Mouse (Mus musculus) intestine, postnatal 0 days (tissue): ENCODE data around the gene Lzic. TPM values are rescaled to one million over a fixed set of nuclear protein-coding genes. Genes with fewer than 3 reads are reported as not detected.

Experiments
- ATAC-seq: fragments of 200-750 bp; cut with Nextera tagmentation; 2 replicates; pipeline ENCODE4 v1.8.0; 2017; ENCODE audit warnings: mild to moderate bottlenecking, moderate TSS enrichment, moderate library complexity
- H3K27ac ChIP-seq: fragments of 300-500 bp; sonication (generic); 2 replicates; pipeline ENCODE4 v1.5.1; 2014; ENCODE audit warnings: mild to moderate bottlenecking, low read depth, low read length, moderate library complexity
- H3K27me3 ChIP-seq: fragments of 300-500 bp; sonication (generic); replicated peaks from 2 replicates; pipeline ENCODE4 v1.6.1; 2014; ENCODE audit warnings: low read length, mixed read lengths; ENCODE audit not compliant: control insufficient read depth, insufficient read depth
- H3K36me3 ChIP-seq: fragments of 300-500 bp; sonication (generic); 2 replicates; pipeline ENCODE4 v1.6.1; 2014; ENCODE audit warnings: mild to moderate bottlenecking, moderate library complexity; ENCODE audit not compliant: control insufficient read depth, insufficient read depth
- H3K4me1 ChIP-seq: fragments of 300-500 bp; sonication (generic); replicated peaks from 2 replicates; pipeline ENCODE4 v1.6.1; 2014; ENCODE audit warnings: antibody characterized with exemption, low read length, mixed read lengths; ENCODE audit not compliant: control insufficient read depth, insufficient read depth
- H3K4me2 ChIP-seq: fragments of 300-500 bp; sonication (generic); replicated peaks from 2 replicates; pipeline ENCODE4 v1.6.1; 2014; ENCODE audit warnings: low read depth, mild to moderate bottlenecking, moderate library complexity
- H3K4me3 ChIP-seq: fragments of 300-500 bp; sonication (generic); 2 replicates; pipeline ENCODE4 v1.5.1; 2014; ENCODE audit warnings: low read depth, low read length
- H3K9ac ChIP-seq: fragments of 300-500 bp; sonication (generic); 2 replicates; pipeline ENCODE4 v1.6.1; 2014; ENCODE audit warnings: mild to moderate bottlenecking, low read depth, low read length
- H3K9me3 ChIP-seq: fragments of 300-500 bp; sonication (generic); 2 replicates; pipeline ENCODE4 v1.6.1; 2016; ENCODE audit warnings: mixed run types; ENCODE audit not compliant: control insufficient read depth
- CTCF ChIP-seq: sonication (generic); IDR thresholded peaks from 2 replicates; pipeline ENCODE4 v1.5.1; 2016; ENCODE audit warnings: low read depth, mild to moderate bottlenecking, control low read depth, antibody characterized with exemption, moderate library complexity
- WGBS: fragments of 180-500 bp; shearing (Covaris S2); extraction: QIAGEN DNeasy Blood & Tissue Kit; methylation state at CpG from one replicate; pipeline ENCODE4 v1.1.7; 2014; 5-methylcytosine and 5-hydroxymethylcytosine counted together
- polyA plus RNA-seq: library from polyadenylated mRNA; unstranded; fragments of >200 nt; fragmentation: Nextera tagmentation; extraction: Ambion mirVana; gene quantifications from 2 replicates; pipeline ENCODE4 v1.2.1, GENCODE M21; 2015

The Lzic gene
- polyA plus RNA-seq, 1 experiment from 2014 or later: 31.9 TPM

GRCm38 (mm10) chr4:149504858-149505257 lies 19.8 kb downstream of the Lzic start:
- 57% methylated on average over 3 of the region's 3 CpGs for WGBS
- H3K36me3 ChIP-seq: peaks cover 16% of the 10 kb centered on the region; the same call in 1 of the 2 replicates
- no peak overlapping the region for H3K4me3 ChIP-seq
- no peaks in the 10 kb centered on the region for H3K4me1 ChIP-seq
- H3K9ac ChIP-seq: no peak overlapping the region
- ATAC-seq: no peak
- no peaks in the 10 kb centered on the region for H3K27me3 ChIP-seq
- H3K4me2 ChIP-seq: no peak overlapping the region
- no peak for TF ChIP-seq CTCF
- no peak overlapping the region for H3K27ac ChIP-seq
- H3K9me3 ChIP-seq: no peaks in the 10 kb centered on the region

DNA sequence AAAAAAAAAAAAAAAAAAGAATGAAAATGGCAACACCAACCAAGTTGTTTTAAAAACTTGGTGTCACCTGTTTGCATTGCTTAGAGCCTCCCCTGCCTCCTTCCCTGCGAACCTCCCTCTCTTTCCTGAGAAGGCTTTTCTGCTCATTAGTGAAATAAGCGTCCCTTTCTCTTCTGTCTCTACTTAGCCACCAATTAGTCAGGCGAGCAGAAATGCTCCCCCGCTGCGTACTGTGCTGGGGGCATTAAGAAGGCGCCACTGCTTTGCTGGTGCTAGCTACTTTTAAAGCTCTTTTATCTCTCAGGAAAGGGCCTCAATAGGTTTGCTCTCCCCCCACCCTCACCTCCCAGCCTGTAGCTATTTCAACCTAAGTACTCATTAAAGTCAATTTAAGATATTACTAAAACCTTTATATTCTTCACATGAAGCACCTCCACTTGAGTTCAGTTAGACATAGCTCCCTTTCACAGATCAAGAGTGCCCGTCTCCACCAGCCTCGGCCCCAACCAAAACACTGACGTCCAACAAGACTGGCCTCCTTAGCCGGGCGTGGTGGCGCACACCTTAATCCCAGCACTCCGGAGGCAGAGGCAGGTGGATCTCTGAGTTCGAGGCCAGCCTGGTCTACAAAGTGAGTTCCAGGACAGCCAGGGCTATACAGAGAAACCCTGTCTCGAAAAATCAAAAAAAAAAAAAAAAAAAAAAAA lies 20.4 kb downstream of the Lzic start:
- no peak for ATAC-seq
- H3K27me3 ChIP-seq: no peaks in the 10 kb centered on the region
- 73% methylated on average over 13 of the region's 15 CpGs for WGBS

DNA sequence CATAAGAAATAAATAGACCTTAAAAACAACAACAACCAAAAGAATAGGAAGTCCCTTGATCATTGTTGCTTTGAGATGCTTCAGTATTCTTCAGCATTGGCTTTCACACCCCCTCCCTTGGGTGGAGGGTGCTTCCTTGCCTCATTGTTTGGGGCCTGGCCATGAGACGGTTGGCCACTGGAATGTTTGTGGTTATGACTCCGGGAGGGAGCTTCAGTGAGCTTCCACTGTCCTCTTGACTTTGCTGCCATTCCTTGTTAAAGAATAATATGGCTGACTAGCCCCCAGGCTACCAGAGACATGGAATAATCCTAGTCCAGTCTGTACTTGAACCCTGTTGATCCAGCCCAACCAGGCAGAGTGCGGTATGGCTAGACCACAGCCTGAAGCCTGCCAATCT lies 21.9 kb downstream of the Lzic start:
- 80% methylated on average over 3 of the region's 3 CpGs for WGBS
- no peak for TF ChIP-seq CTCF
- ATAC-seq: no peak
- Histone ChIP-seq H3K4me3 (no peak overlapping the region), H3K9ac (no peak overlapping the region), H3K9me3 (no peaks in the 10 kb centered on the region), H3K27ac (no peak overlapping the region), H3K36me3 (peaks cover 8% of the 10 kb centered on the region; the same call in 1 of the 2 replicates), H3K4me1 (no peaks in the 10 kb centered on the region), H3K4me2 (no peak overlapping the region), H3K27me3 (no peaks in the 10 kb centered on the region)

More for the DNA sequence above, 20.4 kb downstream of the Lzic start:
- H3K4me2 ChIP-seq: no peak overlapping the region
- H3K27ac ChIP-seq: no peak overlapping the region
- no peaks in the 10 kb centered on the region for H3K4me1 ChIP-seq
- no peaks in the 10 kb centered on the region for H3K9me3 ChIP-seq
- H3K9ac ChIP-seq: no peak overlapping the region
- no peak overlapping the region for H3K4me3 ChIP-seq
- no peak for TF ChIP-seq CTCF
- peaks cover 16% of the 10 kb centered on the region; the same call in 1 of the 2 replicates for H3K36me3 ChIP-seq

DNA sequence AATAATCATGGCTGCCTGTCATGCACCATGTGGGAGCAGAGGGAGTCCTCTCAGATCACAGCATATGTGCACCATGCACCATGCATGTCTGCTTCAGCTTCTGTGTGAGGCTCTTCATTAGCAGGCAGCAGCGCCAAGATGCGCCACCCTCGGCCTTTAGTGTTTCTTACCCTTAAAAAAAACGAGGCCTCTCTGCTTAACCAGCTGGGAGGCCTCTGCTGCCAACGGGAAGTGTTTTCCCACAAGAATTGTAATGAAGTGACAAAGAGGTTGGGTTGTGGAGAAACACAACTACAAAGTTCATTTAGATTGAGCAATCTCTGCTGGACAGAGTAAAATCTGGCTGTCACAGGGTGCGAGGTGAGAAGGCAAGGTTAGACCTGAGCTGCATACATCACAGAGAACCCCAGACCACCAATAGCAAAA lies 26.2 kb downstream of the Lzic start:
- H3K27ac ChIP-seq: no peak overlapping the region
- H3K4me2 ChIP-seq: no peak overlapping the region
- no peaks in the 10 kb centered on the region for H3K9me3 ChIP-seq
- H3K4me1 ChIP-seq: no peaks in the 10 kb centered on the region
- WGBS: 31% methylated on average over 6 of the region's 6 CpGs
- no peak overlapping the region for H3K4me3 ChIP-seq
- H3K36me3 ChIP-seq: no peaks in the 10 kb centered on the region
- TF ChIP-seq CTCF: no peak
- H3K9ac ChIP-seq: no peak overlapping the region
- ATAC-seq: no peak
- no peaks in the 10 kb centered on the region for H3K27me3 ChIP-seq

GRCm38 (mm10) chr4:149512072-149512471 lies 27.0 kb downstream of the Lzic start:
- H3K9me3 ChIP-seq: no peaks in the 10 kb centered on the region
- H3K27ac ChIP-seq: no peak overlapping the region
- no peak overlapping the region for H3K4me3 ChIP-seq
- ATAC-seq: no peak
- WGBS: 70% methylated on average over 7 of the region's 7 CpGs
- no peak for TF ChIP-seq CTCF
- H3K4me2 ChIP-seq: no peak overlapping the region
- no peaks in the 10 kb centered on the region for H3K27me3 ChIP-seq
- H3K4me1 ChIP-seq: no peaks in the 10 kb centered on the region
- H3K9ac ChIP-seq: no peak overlapping the region
- no peaks in the 10 kb centered on the region for H3K36me3 ChIP-seq

- Histone ChIP-seq H3K36me3 (no peaks in the 10 kb centered on the region), H3K4me2 (no peak overlapping the region), H3K9me3 (no peaks in the 10 kb centered on the region), H3K4me1 (peaks cover 6% of the 10 kb centered on the region; the same call in 1 of the 2 replicates), H3K27me3 (no peaks in the 10 kb centered on the region), H3K9ac (no peak overlapping the region), H3K27ac (no peak overlapping the region), H3K4me3 (no peak overlapping the region)
- 94% methylated on average over 5 of the region's 5 CpGs for WGBS
- ATAC-seq: no peak
- TF ChIP-seq CTCF: no peak
Measured at GRCm38 (mm10) chr4:149515706-149516105, 30.7 kb downstream of the Lzic start.
